In genomic region chr4:100588236-100589206, GRCm38 (mm10) we compare ENCODE assay signal across 8 mouse cellular contexts.
A peak's percentile ranks its signal among the peaks of the same experiment; 100 is the strongest.
DNase-seq lines count a peak whose midpoint lies in the region; ATAC-seq and TF ChIP-seq lines count a peak whose summit lies in the region.

No protein-coding gene starts in this region.

- TF ChIP-seq EP300 in liver, embryonic 14.5 days (IDR thresholded peaks at IDR 0.05; ENCODE audit: low read depth), result no peak

- H3K9ac ChIP-seq in liver, embryonic 14.5 days (replicated peaks), result no peak overlapping the region

- H3K27me3 ChIP-seq in cerebellum, adult 2 months (ENCODE audit: control insufficient read depth, insufficient read depth, low read length), result no peaks in the 10 kb centered on the region
- no peaks in the 10 kb centered on the region for H3K27me3 ChIP-seq in liver, embryonic 14.5 days (ENCODE audit: control insufficient read depth, insufficient read depth, low read length)

- 5% methylated on average over 21 of the region's 21 CpGs for WGBS in cerebellum, adult 2 months
- 6% methylated on average over 21 of the region's 21 CpGs for WGBS in large intestine, adult 2 months
- WGBS in liver, embryonic 14.5 days (ENCODE audit: insufficient replicate concordance), result 8% methylated on average over 21 of the region's 21 CpGs

- H3K9me3 ChIP-seq in liver, embryonic 14.5 days (ENCODE audit: control insufficient read depth, low read length), result no peaks in the 10 kb centered on the region

- peak; percentile 83 for TF ChIP-seq CTCF in cerebellum, adult 2 months (IDR thresholded peaks at IDR 0.05; ENCODE audit: borderline replicate concordance, insufficient read depth, low read depth, low read length)
- peak; percentile 76 for TF ChIP-seq CTCF in liver, embryonic 14.5 days (IDR thresholded peaks at IDR 0.05; ENCODE audit: low read depth)

- no peak overlapping the region for H3K4me3 ChIP-seq in cerebellum, adult 2 months (replicated peaks; ENCODE audit: insufficient read depth, low read depth, low read length)
- H3K4me3 ChIP-seq in liver, embryonic 14.5 days (ENCODE audit: insufficient read depth in 1 of 2, low read depth in 2 of 2, low read length in 2 of 2), result no peak overlapping the region

- no peak for TF ChIP-seq POLR2A in cerebellum, adult 2 months (IDR thresholded peaks at IDR 0.05; ENCODE audit: borderline replicate concordance, insufficient read depth, low read length)

- intact Hi-C loops in heart, postnatal 25 days (cut with DNase I), result loop anchor here (1.0 to 2.0 kb wide), 2 partner anchors 400 to 558 kb away; no protein-coding TSS in a partner anchor

- peak; percentile 46 for DNase-seq in ES-CJ7 (ENCODE audit: low read depth, low spot score)
- DNase-seq in cerebellum, adult 2 months, result peak; percentile 66 to 72
- DNase-seq in forelimb bud, embryonic 11.5 days (ENCODE audit: low read depth, low spot score), result peak; percentile 84
- peak; percentile 8 for DNase-seq in heart, postnatal 25 days (ENCODE audit: low spot score)
- DNase-seq in large intestine, adult 2 months (ENCODE audit: low read depth, low spot score), result peak; percentile 7
- DNase-seq in liver, embryonic 14.5 days (ENCODE audit: low read depth in 3 of 3, low spot score in 3 of 3), result no peak
- peak; percentile 45 for DNase-seq in ovary, adult 18-20 months (ENCODE audit: low spot score)
- peak; percentile 70 for DNase-seq in urinary bladder, postnatal 25 days (ENCODE audit: low spot score)

- H3K4me1 ChIP-seq in cerebellum, adult 2 months (ENCODE audit: control insufficient read depth, insufficient read depth, low read length), result no peaks in the 10 kb centered on the region
- no peaks in the 10 kb centered on the region for H3K4me1 ChIP-seq in liver, embryonic 14.5 days (replicated peaks; ENCODE audit: control insufficient read depth in 2 of 2, insufficient read depth in 2 of 2, low read length in 1 of 2)

- H3K4me2 ChIP-seq in liver, embryonic 14.5 days (ENCODE audit: low read depth), result no peak overlapping the region; the same call in 1 of the 2 replicates

- no peak overlapping the region for H3K27ac ChIP-seq in cerebellum, adult 2 months (ENCODE audit: insufficient read depth, low read length)
- H3K27ac ChIP-seq in liver, embryonic 14.5 days, result no peak overlapping the region

- H3K36me3 ChIP-seq in liver, embryonic 14.5 days (replicated peaks; ENCODE audit: control insufficient read depth, insufficient read depth, low read depth), result no peaks in the 10 kb centered on the region

- no peak for ATAC-seq in liver, embryonic 14.5 days (ENCODE audit: insufficient read depth)

Comparison
In these comparisons a context has a peak if more than half of its experiments do, and no peak if none do; other contexts are left out.
1. DNase-seq: peak in ES-CJ7 (single experiment), cerebellum, adult 2 months (2 of 2), forelimb bud, embryonic 11.5 days (single experiment), heart, postnatal 25 days (single experiment), large intestine, adult 2 months (single experiment), ovary, adult 18-20 months (single experiment) and urinary bladder, postnatal 25 days (single experiment); none in liver, embryonic 14.5 days (0 of 3).